Mouse (Mus musculus): ENCODE results near the gene Olfr704. TPM values are rescaled to one million over a fixed set of nuclear protein-coding genes. Genes with fewer than 3 reads are reported as not detected.
"Not testable (repeated sequence)": the region's sequence is repeated elsewhere in the genome, so short reads cannot be mapped to it uniquely, and the experiment has no call there.

Olfr704 gene
- total RNA-seq (2015): not detected in 2 replicates
- total RNA-seq (2017): not detected in 2 replicates

DNA sequence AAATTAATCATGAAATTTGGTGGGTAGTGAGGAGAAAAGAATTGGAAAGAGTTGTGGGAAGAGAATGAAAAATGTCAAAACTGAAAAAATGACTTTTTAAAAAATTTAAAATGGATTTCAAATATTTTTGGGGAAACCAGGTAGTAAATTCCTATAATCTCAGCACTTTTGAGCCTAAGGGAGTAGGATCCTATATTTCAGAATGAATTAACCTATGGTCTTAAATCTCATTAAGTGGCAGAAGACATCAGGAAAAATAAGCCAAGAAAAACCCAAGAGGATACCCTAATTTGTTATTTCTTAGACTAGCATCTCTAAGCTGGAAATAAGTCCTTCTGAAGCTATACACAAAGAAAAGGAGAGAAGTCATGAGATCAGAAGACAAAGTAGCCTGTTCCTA lies at the start of gene Olfr704:
Olfr704 (plus strand) TSS at position 301 of the 400 bp plus-strand sequence.
- ATAC-seq (ENCODE audit: poor library complexity, severe bottlenecking): no peak

GRCm38 (mm10) chr7:106813829-106814228 lies 49.2 kb upstream of the Olfr704 start, which contains the start of gene Olfr701:
TSS of gene Olfr701 (plus strand) at chr7:106814129.
- no peak for ATAC-seq (ENCODE audit: poor library complexity, severe bottlenecking)

DNA sequence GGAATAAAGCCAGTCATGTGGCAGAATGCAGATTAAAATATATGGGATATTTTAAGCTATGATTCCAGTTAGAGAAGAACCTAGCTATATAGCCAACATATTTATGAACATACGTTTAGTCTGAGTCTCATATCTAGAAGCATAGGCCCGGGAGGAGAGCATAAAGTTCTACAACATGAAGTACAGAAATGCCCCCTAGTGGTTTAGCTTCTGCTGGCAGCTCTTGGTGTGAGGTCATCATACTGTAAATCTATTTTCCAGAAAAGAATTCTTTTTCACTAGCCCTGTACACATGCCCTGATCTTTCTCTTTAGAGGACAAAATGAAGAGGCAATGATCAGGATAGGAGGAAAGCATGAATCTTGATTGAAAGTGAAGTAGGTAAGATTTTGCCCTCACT lies 47.2 kb upstream of the Olfr704 start:
- ATAC-seq (ENCODE audit: poor library complexity, severe bottlenecking): peak; percentile 83

DNA sequence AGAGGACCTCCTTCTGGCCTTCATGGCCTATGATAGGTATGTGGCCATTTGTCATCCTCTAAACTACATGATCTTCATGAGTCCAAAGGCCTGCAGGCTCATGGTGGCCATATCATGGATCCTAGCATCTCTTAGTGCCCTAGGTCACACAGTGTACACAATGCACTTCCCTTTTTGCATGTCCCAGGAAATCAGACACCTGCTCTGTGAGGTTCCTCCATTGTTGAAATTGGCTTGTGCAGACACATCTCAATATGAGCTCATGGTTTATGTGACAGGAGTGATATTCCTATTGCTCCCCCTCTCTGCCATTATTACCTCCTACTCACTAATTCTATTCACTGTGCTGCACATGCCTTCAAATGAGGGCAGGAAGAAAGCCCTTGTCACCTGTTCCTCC lies 44.6 kb upstream of the Olfr704 start:
- ATAC-seq (ENCODE audit: poor library complexity, severe bottlenecking): no peak

- no peak for ATAC-seq (ENCODE audit: poor library complexity, severe bottlenecking)
These were observed 29.2 kb upstream of the Olfr704 start, which contains the start of gene Olfr702 for GRCm38 (mm10) chr7:106833793-106834192. TSS of gene Olfr702 (minus strand) at chr7:106833893.

DNA sequence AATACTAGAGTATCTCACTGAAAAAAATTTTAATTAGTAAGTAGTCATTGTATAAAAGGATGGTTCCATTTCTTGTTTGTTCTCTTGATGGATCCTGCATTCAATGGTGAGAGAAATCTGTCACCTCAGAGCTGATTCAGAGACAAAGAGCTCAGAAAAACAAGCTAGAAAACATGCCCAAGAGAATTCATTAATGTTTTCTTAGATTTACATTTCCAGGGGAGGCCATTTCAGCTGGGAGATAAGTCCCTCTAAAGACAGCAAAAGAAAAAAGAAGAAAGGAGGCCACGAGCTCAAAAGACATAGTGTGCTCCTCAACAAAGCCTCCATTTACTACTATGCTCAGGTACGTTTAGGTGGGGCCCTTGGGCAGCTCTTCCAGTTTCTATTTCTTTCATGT lies 19.9 kb upstream of the Olfr704 start, which contains the start of gene Olfr703:
Olfr703 (plus strand) TSS at position 301 of the 400 bp plus-strand sequence.
- no peak for ATAC-seq (ENCODE audit: poor library complexity, severe bottlenecking)

- ATAC-seq (ENCODE audit: poor library complexity, severe bottlenecking): no peak
These were observed 13.8 kb downstream of the Olfr704 start, which contains the start of gene Olfr705 for GRCm38 (mm10) chr7:106876791-106877190. TSS of gene Olfr705 (minus strand) at chr7:106876891.

- ATAC-seq (ENCODE audit: poor library complexity, severe bottlenecking): no peak
These were observed 25.1 kb downstream of the Olfr704 start, which contains the start of gene Olfr706 for GRCm38 (mm10) chr7:106888062-106888461. TSS of gene Olfr706 (minus strand) at chr7:106888162.

- ATAC-seq (ENCODE audit: poor library complexity, severe bottlenecking): not testable (repeated sequence)
These were observed 38.2 kb downstream of the Olfr704 start, which contains the start of gene Olfr707 for GRCm38 (mm10) chr7:106901141-106901540. TSS of gene Olfr707 (minus strand) at chr7:106901241.

DNA sequence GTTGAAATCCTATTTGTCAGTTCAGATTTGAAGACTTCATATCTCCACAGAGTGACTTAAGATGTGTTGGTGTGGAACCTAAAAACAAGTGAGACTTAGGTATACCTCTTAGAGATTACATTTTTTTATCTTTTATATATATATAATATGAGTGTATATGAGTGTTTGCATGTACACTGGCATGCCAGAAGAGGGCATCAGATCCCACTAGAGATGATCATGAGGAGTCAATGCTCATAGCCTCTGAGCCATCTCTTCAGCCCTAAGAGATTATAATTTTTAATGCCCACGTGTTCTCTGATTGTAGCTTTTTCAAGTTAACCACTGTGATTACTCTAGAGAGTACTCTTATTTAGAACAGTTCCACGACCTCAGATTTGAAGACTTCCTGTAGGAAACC lies 44.7 kb downstream of the Olfr704 start, which contains the start of gene Olfr1532-ps1:
Olfr1532-ps1 (plus strand) TSS at position 326 of the 400 bp plus-strand sequence.
- ATAC-seq (ENCODE audit: poor library complexity, severe bottlenecking): no peak

Other genes with a start within 250 kb of the Olfr704 start
- gene Olfr693, start 182.6 kb upstream of the Olfr704 start, total RNA-seq (2015): not detected in 2 replicates
- gene Olfr693, start 182.6 kb upstream of the Olfr704 start, total RNA-seq (2017): not detected in 2 replicates
- gene Olfr694, start 171.4 kb upstream of the Olfr704 start, total RNA-seq (2015): 0.04 TPM in 1 of 2 replicates, not detected in the other
- not detected in 2 replicates for gene Olfr694, start 171.4 kb upstream of the Olfr704 start, total RNA-seq (2017)
- gene Olfr695, start 146.8 kb upstream of the Olfr704 start, total RNA-seq (2015): not detected in 2 replicates
- gene Olfr695, start 146.8 kb upstream of the Olfr704 start, total RNA-seq (2017): not detected in 2 replicates
- gene Olfr697, start 120.7 kb upstream of the Olfr704 start, total RNA-seq (2015): not detected in 2 replicates
- gene Olfr697, start 120.7 kb upstream of the Olfr704 start, total RNA-seq (2017): not detected in 2 replicates
- not detected in 2 replicates for gene Olfr698, start 107.8 kb upstream of the Olfr704 start, total RNA-seq (2015)
- not detected in 2 replicates for gene Olfr698, start 107.8 kb upstream of the Olfr704 start, total RNA-seq (2017)
- not detected in 2 replicates for gene Olfr699, start 70.0 kb upstream of the Olfr704 start, total RNA-seq (2015)
- not detected in 2 replicates for gene Olfr699, start 70.0 kb upstream of the Olfr704 start, total RNA-seq (2017)
- not detected in 2 replicates for gene Olfr700, start 54.4 kb upstream of the Olfr704 start, total RNA-seq (2015)
- 0.73 TPM in 1 of 2 replicates, not detected in the other for gene Olfr700, start 54.4 kb upstream of the Olfr704 start, total RNA-seq (2017)
- not detected in 2 replicates for gene Olfr701, start 49.1 kb upstream of the Olfr704 start, total RNA-seq (2015)
- gene Olfr701, start 49.1 kb upstream of the Olfr704 start, total RNA-seq (2017): not detected in 2 replicates
- not detected in 2 replicates for gene Olfr702, start 29.3 kb upstream of the Olfr704 start, total RNA-seq (2015)
- gene Olfr702, start 29.3 kb upstream of the Olfr704 start, total RNA-seq (2017): not detected in 2 replicates
- not detected in 2 replicates for gene Olfr703, start 19.8 kb upstream of the Olfr704 start, total RNA-seq (2015)
- gene Olfr703, start 19.8 kb upstream of the Olfr704 start, total RNA-seq (2017): not detected in 2 replicates
- not detected in 2 replicates for gene Olfr705, start 13.7 kb downstream of the Olfr704 start, total RNA-seq (2015)
- gene Olfr705, start 13.7 kb downstream of the Olfr704 start, total RNA-seq (2017): not detected in 2 replicates
- gene Olfr706, start 25.0 kb downstream of the Olfr704 start, total RNA-seq (2015): not detected in 2 replicates
- not detected in 2 replicates for gene Olfr706, start 25.0 kb downstream of the Olfr704 start, total RNA-seq (2017)
- not detected in 2 replicates for gene Olfr707, start 38.1 kb downstream of the Olfr704 start, total RNA-seq (2015)
- gene Olfr707, start 38.1 kb downstream of the Olfr704 start, total RNA-seq (2017): not detected in 2 replicates
- gene Olfr1532-ps1, start 44.8 kb downstream of the Olfr704 start, total RNA-seq (2015): not detected in 2 replicates
- not detected in 2 replicates for gene Olfr1532-ps1, start 44.8 kb downstream of the Olfr704 start, total RNA-seq (2017)
- gene Olfr709-ps1, start 69.0 kb downstream of the Olfr704 start, total RNA-seq (2015): not detected in 2 replicates
- not detected in 2 replicates for gene Olfr709-ps1, start 69.0 kb downstream of the Olfr704 start, total RNA-seq (2017)
- gene Olfr710, start 85.1 kb downstream of the Olfr704 start, total RNA-seq (2015): not detected in 2 replicates
- gene Olfr710, start 85.1 kb downstream of the Olfr704 start, total RNA-seq (2017): not detected in 2 replicates
- not detected in 2 replicates for gene Olfr6, start 100.8 kb downstream of the Olfr704 start, total RNA-seq (2015)
- gene Olfr6, start 100.8 kb downstream of the Olfr704 start, total RNA-seq (2017): not detected in 2 replicates
- not detected in 2 replicates for gene Olfr711, start 112.3 kb downstream of the Olfr704 start, total RNA-seq (2015)
- gene Olfr711, start 112.3 kb downstream of the Olfr704 start, total RNA-seq (2017): not detected in 2 replicates
- gene Olfr2, start 142.9 kb downstream of the Olfr704 start, total RNA-seq (2015): not detected in 2 replicates
- gene Olfr2, start 142.9 kb downstream of the Olfr704 start, total RNA-seq (2017): under 0.01 TPM in 1 of 2 replicates, not detected in the other
- not detected in 2 replicates for gene Olfr713, start 168.0 kb downstream of the Olfr704 start, total RNA-seq (2015)
- gene Olfr713, start 168.0 kb downstream of the Olfr704 start, total RNA-seq (2017): not detected in 2 replicates
- not detected in 2 replicates for gene Olfr714, start 207.8 kb downstream of the Olfr704 start, total RNA-seq (2015)
- not detected in 2 replicates for gene Olfr714, start 207.8 kb downstream of the Olfr704 start, total RNA-seq (2017)
- gene Olfr17, start 230.0 kb downstream of the Olfr704 start, total RNA-seq (2015): not detected in 2 replicates
- not detected in 2 replicates for gene Olfr17, start 230.0 kb downstream of the Olfr704 start, total RNA-seq (2017)
- not detected in 2 replicates for gene Olfr715b, start 247.2 kb downstream of the Olfr704 start, total RNA-seq (2015)
- not detected in 2 replicates for gene Olfr715b, start 247.2 kb downstream of the Olfr704 start, total RNA-seq (2017)

All from megakaryocyte, adult 5-6 weeks (primary cell).